Mouse (Mus musculus) left cerebral cortex, adult 8-10 months (tissue): ENCODE data around the gene Hoxd3. TPM values are rescaled to one million over a fixed set of nuclear protein-coding genes. Genes with fewer than 3 reads are reported as not detected.

Source experiments
- DNase-seq, 2 experiments: peaks; one replicate each; pipeline ENCODE4 v3.0.0; 2022; ENCODE audit warnings: low spot score in 2 of 2
- total RNA-seq, 4 experiments: library from RNA; stranded (reverse); gene quantifications; 2 replicates each; pipeline ENCODE4 v1.2.4; 2022

Hoxd3 gene
- total RNA-seq, 4 experiments from 2014 or later, result not detected

- no peak for DNase-seq
Observed at GRCm38 (mm10) chr2:74691995-74692807, 19.5 kb upstream of the Hoxd3 start.

DNA sequence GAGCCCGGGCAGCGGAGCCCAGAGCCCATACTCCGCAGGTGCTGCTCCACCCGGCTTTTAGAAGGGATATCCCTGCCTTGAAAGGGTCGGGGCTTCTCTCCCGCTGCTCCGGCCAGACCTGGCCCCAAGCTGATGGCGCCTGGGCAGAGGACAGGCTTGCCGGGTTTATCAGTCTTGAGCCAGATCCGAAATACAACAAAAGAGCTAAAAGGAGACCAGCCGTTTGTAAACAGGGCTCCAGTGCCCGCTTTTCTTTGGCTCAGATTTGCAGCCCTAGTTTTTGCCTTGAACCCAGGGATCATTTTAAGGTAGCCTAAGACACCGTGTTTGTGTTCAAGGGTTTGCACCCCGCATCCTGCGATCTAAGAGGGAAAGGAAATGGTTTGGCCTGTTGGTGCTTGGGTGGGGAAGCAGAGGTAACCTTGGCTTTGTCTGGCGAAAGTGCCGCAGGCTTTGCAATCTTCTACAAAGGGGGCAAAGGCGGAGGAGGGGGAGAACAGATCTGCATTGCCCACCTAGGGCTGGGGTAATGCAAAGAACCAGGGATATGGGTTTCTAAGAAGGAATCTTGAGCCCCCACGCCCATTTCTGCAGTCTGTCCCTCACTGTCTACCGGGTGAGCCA is 18.8 kb upstream of the Hoxd3 start:
- DNase-seq, result no peak

DNA sequence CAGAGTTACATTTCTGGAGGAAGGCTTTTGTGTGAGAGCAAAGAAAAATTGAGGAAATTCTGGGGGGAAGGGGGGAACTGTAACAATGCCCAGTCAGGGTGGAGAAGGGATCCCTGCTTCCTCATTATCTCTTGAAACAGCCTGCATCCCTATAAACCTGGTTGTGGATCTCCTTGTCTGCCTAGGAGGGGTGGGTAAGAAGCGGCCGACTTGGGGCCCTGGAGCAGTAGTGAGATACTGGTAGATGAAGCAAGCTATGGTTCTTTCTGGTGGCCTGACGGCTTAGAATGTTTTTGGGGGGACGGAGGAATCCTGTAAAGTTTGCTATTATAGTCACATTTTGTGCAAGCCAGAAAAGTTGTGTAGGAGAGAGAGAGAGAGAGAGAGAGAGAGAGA is 18.3 kb upstream of the Hoxd3 start:
- no peak for DNase-seq

- no peak for DNase-seq
Observed at GRCm38 (mm10) chr2:74694066-74694465, 17.7 kb upstream of the Hoxd3 start.

- no peak for DNase-seq
Observed at GRCm38 (mm10) chr2:74695383-74695782, 16.3 kb upstream of the Hoxd3 start.

DNA sequence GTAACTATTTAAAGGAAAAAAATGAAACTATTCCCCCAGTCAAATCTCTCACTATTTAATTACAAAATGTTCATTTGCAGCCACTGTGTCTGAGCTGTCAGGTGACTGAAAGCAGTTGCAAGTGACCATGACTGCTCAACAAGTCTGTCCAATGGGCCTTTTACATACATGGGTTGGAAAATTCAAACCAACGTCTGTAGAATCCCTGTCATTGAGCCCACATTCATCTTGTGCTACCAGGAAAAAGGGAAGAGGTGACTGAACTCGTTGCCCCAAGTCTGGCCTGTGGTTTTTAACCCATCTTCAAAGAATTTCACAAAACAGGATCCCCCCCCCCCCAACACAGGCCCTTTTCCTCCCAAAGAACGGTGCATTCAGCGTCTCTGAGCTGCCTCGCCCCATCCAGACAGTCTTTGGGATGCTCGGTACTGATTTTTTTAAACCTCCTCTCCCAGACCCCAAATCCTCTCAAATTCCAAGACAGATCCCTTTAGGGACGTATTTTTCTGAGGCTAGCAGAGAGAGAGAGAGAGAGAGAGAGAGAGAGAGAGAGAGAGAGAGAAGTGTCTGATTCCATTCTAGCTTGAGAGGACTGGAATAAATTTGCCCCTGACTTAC is 15.8 kb upstream of the Hoxd3 start:
- DNase-seq, result no peak

- no peak for DNase-seq
Observed at GRCm38 (mm10) chr2:74696442-74697335, 15.0 kb upstream of the Hoxd3 start.

- no peak for DNase-seq
Observed at GRCm38 (mm10) chr2:74697567-74698121, 14.1 kb upstream of the Hoxd3 start, which contains the start of gene Hoxd9. Gene Hoxd9 (plus strand): TSS chr2:74697727.

GRCm38 (mm10) chr2:74698201-74699052 is 13.3 kb upstream of the Hoxd3 start:
- DNase-seq, result no peak

GRCm38 (mm10) chr2:74699053-74699430 is 12.7 kb upstream of the Hoxd3 start:
- no peak for DNase-seq

DNA sequence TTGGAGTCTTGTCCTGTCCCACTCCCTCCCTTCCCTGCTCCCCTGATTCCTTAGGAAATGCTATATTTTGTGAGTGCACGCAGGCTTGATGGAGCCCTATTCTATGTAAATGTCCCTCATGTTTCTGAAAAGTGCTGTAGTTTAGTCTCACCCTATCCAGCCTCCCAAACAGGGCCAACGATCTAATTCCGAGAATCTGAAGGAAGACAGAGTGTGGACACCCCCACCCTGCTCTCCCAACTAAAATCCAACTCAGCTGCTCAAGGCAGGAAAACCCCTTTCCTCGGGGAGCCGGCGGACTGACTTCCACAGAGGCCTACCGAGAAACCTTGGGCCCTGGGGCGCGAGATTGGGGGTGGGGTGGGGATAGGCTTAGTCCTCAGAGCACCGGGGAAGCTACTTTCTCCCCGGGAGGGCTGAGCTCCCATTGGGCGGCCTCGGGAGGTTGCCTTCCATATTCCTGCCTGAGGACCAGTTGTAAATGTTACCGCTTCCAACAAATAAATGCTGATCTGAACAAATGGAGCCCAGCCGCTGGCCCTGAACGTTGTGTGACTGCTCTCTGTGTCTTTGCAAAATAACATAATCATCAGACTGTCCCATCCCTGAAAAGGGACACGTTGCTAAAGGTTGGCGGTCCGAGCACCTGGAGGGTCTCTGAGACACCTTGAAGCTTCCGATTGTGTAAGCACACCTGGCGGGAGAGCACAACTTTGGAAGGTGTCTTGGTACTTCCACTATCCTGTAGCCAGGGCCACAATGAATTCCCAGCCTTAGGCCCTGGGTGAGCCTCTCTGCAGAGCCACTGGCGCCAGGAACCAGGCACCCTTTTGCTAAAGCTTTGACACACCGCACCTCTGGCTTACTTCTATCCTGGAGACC is 11.8 kb upstream of the Hoxd3 start:
- no peak for DNase-seq

- no peak for DNase-seq
Observed at GRCm38 (mm10) chr2:74700546-74701112, 11.1 kb upstream of the Hoxd3 start.

DNA sequence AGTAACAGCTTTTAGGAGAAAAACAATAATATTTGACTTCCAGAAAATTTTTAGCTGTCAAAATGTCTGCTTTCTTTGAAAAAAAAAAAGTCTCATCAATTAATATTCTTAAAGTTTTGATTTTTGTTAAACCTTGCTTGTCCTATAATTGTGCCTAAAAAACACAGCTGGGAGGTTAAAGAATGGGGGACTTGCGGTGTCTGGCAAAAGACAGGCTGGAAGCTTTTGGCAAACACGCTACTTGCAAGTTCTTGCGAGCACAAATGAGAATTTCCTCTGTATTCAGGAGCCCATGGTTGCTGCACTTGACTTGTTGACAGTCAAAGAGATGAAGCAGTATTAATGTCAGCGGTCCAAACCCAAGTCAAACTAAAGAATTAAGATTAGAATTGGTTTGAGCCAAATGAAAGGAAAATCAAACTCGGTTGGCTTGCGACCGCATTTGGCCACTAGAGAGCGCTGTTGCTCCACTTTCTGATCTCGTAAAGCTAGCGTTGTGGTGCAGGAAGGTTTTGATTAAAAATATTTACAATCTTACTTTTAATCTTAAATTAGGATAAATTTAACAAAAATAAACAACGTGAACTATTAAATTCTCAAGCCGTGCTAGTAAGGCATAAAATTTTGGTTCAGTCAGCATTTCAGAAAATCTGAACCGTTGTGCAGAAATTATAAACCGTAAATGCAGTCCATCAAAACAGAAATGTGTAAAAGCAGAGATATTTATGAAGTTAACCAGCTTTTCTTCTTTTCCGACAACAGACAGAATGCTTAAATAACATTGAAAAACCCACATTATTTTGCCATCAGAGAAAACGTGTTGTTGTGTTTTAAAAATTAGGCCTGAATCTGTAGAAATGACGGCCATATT is 9.5 kb upstream of the Hoxd3 start:
- DNase-seq, result peak in 1 of 2 experiments; percentile 75

GRCm38 (mm10) chr2:74702820-74703219 is 8.9 kb upstream of the Hoxd3 start:
- DNase-seq, result no peak

DNA sequence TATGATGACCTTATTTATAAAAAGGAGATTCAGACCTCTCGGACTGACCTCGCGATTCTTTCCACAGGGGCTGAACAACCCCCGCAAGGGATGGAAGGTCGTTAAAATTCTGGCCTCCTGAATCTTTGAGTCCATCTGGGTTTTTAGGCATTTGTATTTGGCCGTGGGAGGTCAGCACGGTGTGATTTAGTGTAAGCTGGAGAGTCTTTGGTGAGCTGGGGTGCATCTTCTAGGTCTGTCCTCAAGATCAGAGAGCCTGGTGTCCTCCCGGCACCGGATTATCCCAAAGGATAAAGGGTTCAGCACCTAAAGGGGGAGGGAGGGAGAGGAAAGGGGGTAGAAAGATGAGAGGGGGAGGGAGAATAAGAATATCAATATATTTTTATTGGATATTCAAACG is 8.4 kb upstream of the Hoxd3 start:
- DNase-seq, result no peak

DNA sequence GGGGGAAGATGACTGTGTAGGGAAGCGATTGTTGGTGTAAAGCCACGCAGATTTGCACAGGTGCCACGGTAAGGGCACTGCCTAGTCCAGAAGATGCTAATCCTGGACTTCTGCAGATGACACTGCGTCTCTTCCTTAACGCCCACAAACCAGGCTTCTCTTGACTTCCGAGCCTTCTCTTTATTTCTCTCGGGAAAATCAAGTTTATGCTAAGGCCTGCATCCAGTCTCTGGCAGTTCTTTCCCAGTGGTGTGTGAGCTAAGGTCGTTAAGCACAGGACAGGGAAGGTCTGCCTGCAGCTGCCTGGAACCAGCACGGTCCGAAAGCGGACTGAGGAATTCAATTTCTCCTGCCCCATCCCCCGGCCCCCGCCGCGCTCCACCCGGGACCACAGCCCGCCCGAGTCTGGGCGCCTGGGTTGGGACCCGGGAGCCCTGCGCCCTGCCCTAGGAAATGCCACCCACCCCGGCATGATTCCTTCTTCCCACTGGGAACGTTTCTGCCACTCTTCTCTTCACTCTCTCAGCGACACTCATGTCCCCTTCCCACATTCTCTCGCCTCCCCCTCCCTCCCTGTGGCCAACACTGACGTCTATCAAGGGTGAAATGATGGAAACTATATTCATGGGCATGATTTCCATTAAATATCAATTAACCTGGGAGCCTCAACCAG is 7.9 kb upstream of the Hoxd3 start:
- no peak for DNase-seq

GRCm38 (mm10) chr2:74704393-74704998 is 7.2 kb upstream of the Hoxd3 start, which contains the start of gene Hoxd8:
Gene Hoxd8 (plus strand): TSS chr2:74704615.
- DNase-seq, result no peak
